Mouse (Mus musculus) macrophage (primary cell): ENCODE data around the gene Glrx2. TPM values are rescaled to one million over a fixed set of nuclear protein-coding genes. Genes with fewer than 3 reads are reported as not detected.

Experiments used
- H3K27ac ChIP-seq: fragments of 350-480 bp; formaldehyde crosslinking; 2 replicates; pipeline ENCODE4 v1.9.0; 2021
- H3K36me3 ChIP-seq: fragments of 350-480 bp; formaldehyde crosslinking; 2 replicates; pipeline ENCODE4 v1.9.0; 2021; ENCODE audit errors: inconsistent target
- H3K4me3 ChIP-seq: fragments of 350-480 bp; formaldehyde crosslinking; 2 replicates; pipeline ENCODE4 v1.9.0; 2021; ENCODE audit errors: inconsistent target
- H3K79me2 ChIP-seq: fragments of 350-480 bp; formaldehyde crosslinking; 2 replicates; pipeline ENCODE4 v1.9.0; 2021; ENCODE audit errors: inconsistent target
- WGBS: methylation state at CpG from one replicate; pipeline ENCODE4 v1.1.7; 2026; ENCODE audit warnings: inconsistent platforms; ENCODE audit not compliant: missing documents; 5-methylcytosine and 5-hydroxymethylcytosine counted together
- polyA plus RNA-seq: library from polyadenylated mRNA; stranded (reverse); fragments of 250-400 nt; gene quantifications from 3 replicates; pipeline ENCODE4 v1.2.4, GENCODE M21; 2018; ENCODE audit warnings: inconsistent platforms

Gene Glrx2
- polyA plus RNA-seq, 1 experiment from 2014 or later: 56.3 TPM

DNA sequence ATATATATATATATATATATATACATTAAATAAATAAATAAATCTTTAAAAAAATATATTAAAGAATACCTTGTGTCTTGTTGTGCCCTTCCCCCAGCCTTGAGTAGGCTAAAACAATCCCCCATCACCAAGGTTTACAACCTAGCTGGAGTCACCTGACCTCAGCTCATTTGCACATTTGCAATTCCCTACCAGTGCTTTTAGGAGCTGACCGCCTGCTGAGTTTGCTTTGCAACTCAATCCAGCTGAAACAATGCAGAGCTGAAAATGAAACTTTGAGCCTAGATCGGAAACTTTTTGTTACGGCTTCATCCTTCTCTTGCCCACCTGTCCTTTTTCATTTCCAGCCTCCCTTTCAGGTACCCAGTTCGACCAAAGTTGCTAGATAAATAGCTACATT is 15.6 kb downstream of the Glrx2 start:
- Histone ChIP-seq H3K36me3 (no peaks in the 10 kb centered on the region), H3K4me3 (no peak overlapping the region), H3K27ac (no peak overlapping the region), H3K79me2 (no peaks in the 10 kb centered on the region)
- WGBS: 82% methylated on average over 4 of the region's 4 CpGs

GRCm38 (mm10) chr1:143733914-143734410 is 17.8 kb downstream of the Glrx2 start:
- Histone ChIP-seq H3K36me3 (no peaks in the 10 kb centered on the region), H3K4me3 (no peak overlapping the region), H3K79me2 (no peaks in the 10 kb centered on the region), H3K27ac (no peak overlapping the region)
- WGBS: 89% methylated on average over 5 of the region's 5 CpGs

- peaks cover 8% of the 10 kb centered on the region; the same call in 1 of the 2 replicates for H3K36me3 ChIP-seq
- H3K79me2 ChIP-seq: no peaks in the 10 kb centered on the region; the same call in 1 of the 2 replicates
- H3K4me3 ChIP-seq: peak overlapping the region; percentile 63
- 14% methylated on average over 11 of the region's 11 CpGs for WGBS
- H3K27ac ChIP-seq: no peak overlapping the region
These were observed 22.7 kb downstream of the Glrx2 start for GRCm38 (mm10) chr1:143738811-143739210.

- no peak overlapping the region for H3K27ac ChIP-seq
- under 1% methylated on average over 59 of the region's 71 CpGs for WGBS
- peaks cover 16% of the 10 kb centered on the region; the same call in 1 of the 2 replicates for H3K36me3 ChIP-seq
These were observed 23.5 kb downstream of the Glrx2 start for GRCm38 (mm10) chr1:143739361-143740350.

DNA sequence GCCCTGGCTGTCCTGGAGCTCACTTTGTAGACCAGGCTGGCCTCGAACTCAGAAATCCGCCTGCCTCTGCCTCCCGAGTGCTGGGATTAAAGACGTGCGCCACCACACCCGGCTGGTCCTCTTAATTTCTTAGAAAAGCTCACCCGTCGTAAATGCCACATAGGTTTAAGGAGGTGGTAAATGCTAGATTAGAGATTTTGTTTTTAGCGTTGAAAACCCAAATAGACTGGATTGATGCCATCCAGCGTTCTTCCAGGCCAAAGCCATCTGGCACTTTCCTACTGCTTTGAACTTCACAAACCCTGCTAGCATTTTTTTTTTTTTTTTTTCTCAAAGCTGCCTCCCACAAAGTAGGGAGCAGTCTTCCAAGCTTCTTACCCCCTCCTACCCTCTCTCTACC is 24.4 kb downstream of the Glrx2 start:
- Histone ChIP-seq H3K27ac (no peak overlapping the region), H3K4me3 (no peak overlapping the region), H3K36me3 (peaks cover 26% of the 10 kb centered on the region; the same call in 1 of the 2 replicates), H3K79me2 (no peaks in the 10 kb centered on the region; the same call in 1 of the 2 replicates)
- WGBS: 93% methylated on average over 8 of the region's 10 CpGs

More at GRCm38 (mm10) chr1:143739361-143740350, 23.5 kb downstream of the Glrx2 start:
- no peaks in the 10 kb centered on the region; the same call in 1 of the 2 replicates for H3K79me2 ChIP-seq
- peak overlapping the region; percentile 63 for H3K4me3 ChIP-seq

DNA sequence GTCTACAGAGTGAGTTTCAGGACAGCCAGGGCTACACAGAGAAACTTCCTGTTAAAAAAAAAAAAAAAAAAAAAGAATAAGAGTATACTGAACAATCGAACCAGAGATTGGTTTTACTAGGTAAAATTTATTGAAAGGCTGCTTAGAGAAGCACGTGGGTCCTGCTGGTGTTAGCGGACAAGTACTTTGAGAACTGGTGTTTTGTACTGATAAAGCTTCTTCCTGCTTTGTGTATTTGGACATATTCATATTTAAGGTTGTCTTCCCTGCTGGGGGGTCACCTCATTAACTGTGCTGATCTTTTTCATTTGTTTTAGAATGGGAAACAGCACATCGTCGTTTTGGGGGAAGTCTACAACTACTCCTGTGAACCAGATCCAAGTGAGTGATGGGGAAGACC is 25.2 kb downstream of the Glrx2 start:
- Histone ChIP-seq H3K27ac (no peak overlapping the region), H3K36me3 (peaks cover 33% of the 10 kb centered on the region; the same call in 1 of the 2 replicates), H3K4me3 (no peak overlapping the region), H3K79me2 (no peaks in the 10 kb centered on the region; the same call in 1 of the 2 replicates)
- 79% methylated on average over 5 of the region's 5 CpGs for WGBS

DNA sequence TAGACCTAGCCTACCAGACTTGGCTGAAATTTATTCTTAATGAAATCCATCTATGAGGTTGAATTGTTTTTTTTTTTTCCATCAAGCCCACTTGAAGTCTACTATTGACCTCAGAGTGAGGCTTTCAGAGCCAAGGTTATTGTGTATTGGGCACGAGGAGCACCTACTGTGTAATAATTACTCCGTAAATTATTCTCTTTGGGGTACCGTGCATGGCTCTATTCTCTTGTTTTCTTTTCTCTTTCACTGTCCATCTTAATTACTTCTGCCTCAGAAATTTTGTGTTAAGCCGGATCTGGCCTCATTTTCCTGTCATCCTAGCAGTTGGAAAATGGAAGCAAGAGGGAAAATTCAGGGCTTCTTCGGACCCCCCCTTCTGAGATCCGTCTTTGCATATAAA is 26.0 kb downstream of the Glrx2 start:
- Histone ChIP-seq H3K27ac (no peak overlapping the region), H3K4me3 (no peak overlapping the region), H3K36me3 (peaks cover 42% of the 10 kb centered on the region; the same call in 1 of the 2 replicates), H3K79me2 (no peaks in the 10 kb centered on the region; the same call in 1 of the 2 replicates)
- WGBS: 90% methylated on average over 6 of the region's 6 CpGs

DNA sequence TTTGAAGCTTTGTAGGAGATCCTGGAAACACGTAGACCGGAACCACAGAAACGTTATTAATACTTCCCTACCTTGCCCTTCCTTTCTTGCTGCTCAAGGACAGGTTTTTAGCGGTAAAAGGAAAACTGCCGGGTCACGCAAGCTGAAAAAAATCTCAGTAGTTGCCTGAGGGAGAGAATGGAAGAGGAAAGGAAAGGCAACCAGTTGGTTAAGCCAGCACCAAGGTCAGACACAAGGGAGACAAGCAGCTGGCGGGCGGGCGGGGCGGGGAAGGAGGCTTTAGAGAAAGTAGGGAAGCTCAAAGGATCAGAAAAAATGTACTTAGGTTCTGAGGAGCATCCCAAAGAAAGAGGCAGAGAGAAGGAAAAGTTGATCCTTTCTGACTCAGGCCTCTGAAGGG is 29.7 kb downstream of the Glrx2 start:
- WGBS: 94% methylated on average over 9 of the region's 10 CpGs
- peaks cover 52% of the 10 kb centered on the region; the same call in 1 of the 2 replicates for H3K36me3 ChIP-seq
- no peak overlapping the region for H3K4me3 ChIP-seq
- no peak overlapping the region for H3K27ac ChIP-seq
- no peaks in the 10 kb centered on the region; the same call in 1 of the 2 replicates for H3K79me2 ChIP-seq

GRCm38 (mm10) chr1:143762159-143762558 is 46.0 kb downstream of the Glrx2 start:
- Histone ChIP-seq H3K27ac (no peak overlapping the region), H3K79me2 (no peaks in the 10 kb centered on the region), H3K4me3 (no peak overlapping the region), H3K36me3 (peaks cover 25% of the 10 kb centered on the region)
- WGBS: 94% methylated on average over 8 of the region's 8 CpGs

- WGBS: 92% methylated on average over 1 of the region's 1 CpGs
- Histone ChIP-seq H3K4me3 (no peak overlapping the region), H3K36me3 (peaks cover 11% of the 10 kb centered on the region; the same call in 1 of the 2 replicates)
These were observed 48.3 kb downstream of the Glrx2 start for GRCm38 (mm10) chr1:143764443-143764842.

DNA sequence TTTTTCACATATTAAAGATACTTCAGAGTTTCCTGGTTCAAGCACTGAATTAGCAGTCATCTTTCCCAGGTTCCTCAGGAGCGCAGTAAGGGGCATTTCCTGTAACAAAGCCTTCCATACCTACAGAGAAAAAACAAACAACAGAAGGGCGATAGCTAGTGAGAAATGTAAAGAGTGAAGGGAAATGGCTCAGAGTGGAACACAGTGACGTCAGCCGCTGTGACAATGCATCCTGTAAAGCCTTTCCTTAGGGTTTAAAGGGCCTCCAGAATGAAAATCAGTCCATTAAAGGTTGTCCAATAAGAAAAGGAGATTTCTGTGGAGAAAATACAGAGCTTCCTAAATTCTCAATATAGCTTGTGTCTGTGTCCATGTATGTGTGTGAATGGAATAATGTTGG is 49.7 kb downstream of the Glrx2 start:
- Histone ChIP-seq H3K4me3 (no peak overlapping the region), H3K36me3 (peaks cover 6% of the 10 kb centered on the region; the same call in 1 of the 2 replicates), H3K27ac (no peak overlapping the region), H3K79me2 (no peaks in the 10 kb centered on the region)
- 98% methylated on average over 4 of the region's 4 CpGs for WGBS

More at GRCm38 (mm10) chr1:143764443-143764842, 48.3 kb downstream of the Glrx2 start:
- H3K27ac ChIP-seq: no peak overlapping the region
- no peaks in the 10 kb centered on the region for H3K79me2 ChIP-seq

- H3K4me3 ChIP-seq: no peak overlapping the region
- WGBS: 53% methylated on average over 6 of the region's 6 CpGs
- H3K36me3 ChIP-seq: peaks cover 1% of the 10 kb centered on the region; the same call in 1 of the 2 replicates
- H3K79me2 ChIP-seq: no peaks in the 10 kb centered on the region
- H3K27ac ChIP-seq: no peak overlapping the region
These were observed 50.1 kb downstream of the Glrx2 start for GRCm38 (mm10) chr1:143766238-143766637.

GRCm38 (mm10) chr1:143770444-143771109 is 54.4 kb downstream of the Glrx2 start:
- H3K36me3 ChIP-seq: no peaks in the 10 kb centered on the region
- no peak overlapping the region for H3K27ac ChIP-seq
- H3K79me2 ChIP-seq: peaks cover 12% of the 10 kb centered on the region; the same call in 1 of the 2 replicates
- 97% methylated on average over 20 of the region's 20 CpGs for WGBS
- no peak overlapping the region for H3K4me3 ChIP-seq

DNA sequence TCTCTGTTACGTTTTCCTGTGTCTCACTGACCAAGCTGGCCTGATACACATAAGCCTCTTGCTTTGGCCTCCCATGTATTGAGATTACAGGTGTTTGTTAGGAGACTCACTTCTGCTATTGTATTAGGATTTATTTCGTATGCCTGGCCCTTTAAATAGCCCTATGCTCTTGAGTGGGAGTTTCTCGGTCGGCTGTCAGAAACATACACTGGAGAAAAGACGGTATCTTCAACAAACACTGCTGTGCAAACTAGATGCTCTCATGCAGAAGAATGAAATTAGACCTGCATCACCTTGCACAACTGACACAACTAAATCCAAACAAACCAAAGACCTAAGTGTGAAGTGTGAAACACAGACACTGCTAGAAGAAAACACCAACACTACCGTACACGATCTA is 56.9 kb downstream of the Glrx2 start:
- 91% methylated on average over 7 of the region's 7 CpGs for WGBS

More for the DNA sequence above, 56.9 kb downstream of the Glrx2 start:
- no peak overlapping the region for H3K27ac ChIP-seq
- H3K79me2 ChIP-seq: peaks cover 20% of the 10 kb centered on the region
- no peaks in the 10 kb centered on the region for H3K36me3 ChIP-seq
- H3K4me3 ChIP-seq: no peak overlapping the region
